Mouse (Mus musculus) activated CD4-positive, CD25-positive, alpha-beta regulatory T cell, adult 4 months (primary cell): ENCODE results near the gene Myh4. TPM values are rescaled to one million over a fixed set of nuclear protein-coding genes. Genes with fewer than 3 reads are reported as not detected.

Experiments used
- polyA plus RNA-seq, 2 experiments: library from polyadenylated mRNA; unstranded; fragments of 100-300 nt; shearing (Covaris generic); gene quantifications; one replicate each; pipeline ENCODE4 v1.2.1; 2017

Gene Myh4
- polyA plus RNA-seq, 2 experiments from 2014 or later = 0.09 TPM; not detected in 1

Other genes starting within 250 kb of the Myh4 start
- gene Tmem220, start 212.9 kb upstream of the Myh4 start, polyA plus RNA-seq = 1 to 10 TPM in 1 of 2 experiments, under 1 TPM in 1; 0.63 to 1.0 TPM
- gene Adprm, start 185.4 kb upstream of the Myh4 start, polyA plus RNA-seq = 10 to 100 TPM; 66.8 to 67.3 TPM
- gene Sco1, start 185.4 kb upstream of the Myh4 start, polyA plus RNA-seq = 1 to 10 TPM; 6.9 to 8.9 TPM
- gene Myh3, start 159.7 kb upstream of the Myh4 start, polyA plus RNA-seq = under 1 TPM in 1 of 2 experiments, not detected in 1; 0.19 TPM
- not detected for gene Myh2, start 67.0 kb upstream of the Myh4 start, polyA plus RNA-seq
- not detected for gene Myh1, start 38.0 kb upstream of the Myh4 start, polyA plus RNA-seq
- gene Myh8, start 39.1 kb downstream of the Myh4 start, polyA plus RNA-seq = under 1 TPM in 1 of 2 experiments, not detected in 1; 0.28 TPM
- gene Myh13, start 83.6 kb downstream of the Myh4 start, polyA plus RNA-seq = under 1 TPM in 1 of 2 experiments, not detected in 1; 0.21 TPM
- under 1 TPM; 0.34 to 0.52 TPM for gene Gas7, start 217.4 kb downstream of the Myh4 start, polyA plus RNA-seq